ENCODE assay signal across 19 mouse cellular contexts in the genomic region with DNA sequence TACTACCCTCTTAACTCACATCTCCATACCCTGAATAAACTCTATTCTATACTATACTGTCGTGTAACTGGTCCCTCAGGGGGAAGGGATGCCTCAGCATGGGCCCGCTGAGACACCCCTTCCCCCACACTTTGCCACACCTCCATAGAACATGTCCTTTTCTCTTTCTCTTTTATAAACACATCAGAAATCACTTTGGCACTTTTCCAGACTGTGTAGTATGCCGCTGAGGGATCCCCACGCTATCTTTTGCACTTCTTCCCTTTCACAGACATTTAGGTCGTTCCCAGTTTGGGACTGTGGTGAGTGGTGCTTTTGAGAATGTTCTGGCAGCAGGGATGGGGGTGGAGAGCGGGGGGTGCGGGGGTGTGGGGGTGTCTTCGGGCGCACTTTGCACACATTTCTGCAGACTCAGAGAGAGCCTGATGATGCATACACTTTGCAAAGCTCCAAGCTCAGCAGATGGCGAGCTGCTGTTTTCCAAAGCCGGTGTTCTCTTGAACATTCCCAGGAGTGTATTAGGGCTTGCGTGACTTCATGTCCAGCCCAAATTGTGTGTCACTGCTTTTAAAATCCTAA. TPM values are rescaled to one million over a fixed set of nuclear protein-coding genes. Genes with fewer than 3 reads are reported as not detected.
DNase-seq lines count a peak whose midpoint lies in the region; ATAC-seq lines count a peak whose summit lies in the region.
"Had no signal": no experiment of that assay in that cellular context is flagged by ENCODE, and none has a peak within 500 bp of the region (broad histone marks: within the 10 kb centered on the region; RNA-seq: fewer than 3 reads in every experiment).

No protein-coding gene starts in this region.

- no peak overlapping the region for H3K9ac ChIP-seq in forebrain, embryonic 11.5 days (ENCODE audit: low read length)
- H3K9ac ChIP-seq: embryonic facial prominence, embryonic 13.5 days; heart, embryonic 15.5 days; limb, embryonic 15.5 days had no signal

- no peaks in the 10 kb centered on the region for H3K9me3 ChIP-seq in forebrain, embryonic 11.5 days (ENCODE audit: control insufficient read depth, low read length)
- H3K9me3 ChIP-seq: embryonic facial prominence, embryonic 13.5 days; heart, embryonic 15.5 days; limb, embryonic 15.5 days had no signal

- H3K4me1 ChIP-seq in forebrain, embryonic 11.5 days (replicated peaks; ENCODE audit: control insufficient read depth, insufficient read depth, low read length), result no peaks in the 10 kb centered on the region
- H3K4me1 ChIP-seq: embryonic facial prominence, embryonic 13.5 days; heart, embryonic 15.5 days; limb, embryonic 15.5 days had no signal

- intact Hi-C loops in heart, postnatal 25 days (cut with DNase I), result loop anchor here (10.0 kb wide), 1 partner anchor 312 kb away; no protein-coding TSS in a partner anchor
- intact Hi-C loops in left cerebral cortex, postnatal 36 days (cut with DNase I), result loop anchor here (10.0 kb wide), 1 partner anchor 312 kb away; no protein-coding TSS in a partner anchor

- no peak overlapping the region for H3K4me2 ChIP-seq in forebrain, embryonic 11.5 days (ENCODE audit: low read depth, low read length, severe bottlenecking)
- H3K4me2 ChIP-seq: embryonic facial prominence, embryonic 13.5 days; heart, embryonic 15.5 days; limb, embryonic 15.5 days had no signal

- 91% methylated on average over 12 of the region's 12 CpGs for WGBS in forebrain, embryonic 11.5 days

- no peaks in the 10 kb centered on the region for H3K36me3 ChIP-seq in forebrain, embryonic 11.5 days (ENCODE audit: control insufficient read depth, insufficient read depth, low read length)
- H3K36me3 ChIP-seq: embryonic facial prominence, embryonic 13.5 days; heart, embryonic 15.5 days; limb, embryonic 15.5 days; midbrain, embryonic 10.5 days had no signal

- no peak for ATAC-seq in megakaryocyte, adult 5-6 weeks (ENCODE audit: poor library complexity, severe bottlenecking)
- no peak for ATAC-seq in forebrain, embryonic 11.5 days (replicated peaks; ENCODE audit: low FRiP score)
- ATAC-seq: forebrain, embryonic 16.5 days had no signal

- H3K27ac ChIP-seq in forebrain, embryonic 11.5 days (ENCODE audit: low read depth, low read length), result no peak overlapping the region
- H3K27ac ChIP-seq: embryonic facial prominence, embryonic 13.5 days; heart, embryonic 15.5 days; limb, embryonic 15.5 days; midbrain, embryonic 10.5 days had no signal

- DNase-seq in heart, adult 11 months, result peak; percentile 91
- no peak for DNase-seq in heart, postnatal 25 days (ENCODE audit: low spot score)
- DNase-seq in brain, adult 2 months (ENCODE audit: low read depth, low spot score), result peak; percentile 86
- DNase-seq in layer of hippocampus, adult 8-10 months (ENCODE audit: low spot score in 2 of 2), result peak; percentile 69 to 78
- peak; percentile 60 to 65 for DNase-seq in left cerebral cortex, postnatal 36 days (ENCODE audit: low spot score in 2 of 2)
- no peak for DNase-seq in thymus, adult 18-20 months
- no peak for DNase-seq in forebrain, embryonic 11.5 days (ENCODE audit: low spot score)
- DNase-seq: adrenal gland, postnatal 36 days; kidney, postnatal 14 days; lung, adult 2 months; thymus, postnatal 25 days had no signal

- no peaks in the 10 kb centered on the region for H3K27me3 ChIP-seq in forebrain, embryonic 11.5 days (ENCODE audit: control insufficient read depth, insufficient read depth, low read length)
- H3K27me3 ChIP-seq: limb, embryonic 15.5 days had no signal

- no peak overlapping the region for H3K4me3 ChIP-seq in forebrain, embryonic 11.5 days (ENCODE audit: low read depth, low read length)
- H3K4me3 ChIP-seq: embryonic facial prominence, embryonic 13.5 days; heart, embryonic 15.5 days; limb, embryonic 15.5 days; midbrain, embryonic 10.5 days; myocyte had no signal

RNA-seq across cellular contexts. Expression of a gene that starts 8.1 kb away (rescaled TPM):
- not detected for total RNA-seq in heart, postnatal 25 days (2021)
- under 1 TPM in 1 of 4 experiments, not detected in 3; 0.29 TPM for total RNA-seq in layer of hippocampus, adult 8-10 months (2022)
- 1 to 10 TPM; 1.4 TPM for total RNA-seq in left cerebral cortex, postnatal 36 days (2021)
- not detected in 2 replicates for total RNA-seq in megakaryocyte, adult 5-6 weeks (2015)
- total RNA-seq in megakaryocyte, adult 5-6 weeks (2017), result not detected in 2 replicates
- polyA plus RNA-seq in forebrain, embryonic 11.5 days (2014; fragmentation: Nextera tagmentation; extraction: Ambion mirVana), result 0.33 and 0.44 TPM in 2 replicates
- total RNA-seq: adrenal gland, postnatal 36 days; MEL had no signal
- polyA plus RNA-seq: myocyte had no signal

Comparison
In these comparisons a context has a peak if more than half of its experiments do, and no peak if none do; other contexts are left out.
1. DNase-seq: peak in heart, adult 11 months (single experiment), brain, adult 2 months (single experiment), layer of hippocampus, adult 8-10 months (2 of 2) and left cerebral cortex, postnatal 36 days (2 of 2); none in heart, postnatal 25 days (single experiment), thymus, adult 18-20 months (0 of 2) and forebrain, embryonic 11.5 days (single experiment).